In genomic region chr3:31254427-31254826, GRCm38 (mm10) we compare ENCODE assay signal across 11 mouse cellular contexts. TPM values are rescaled to one million over a fixed set of nuclear protein-coding genes. Genes with fewer than 3 reads are reported as not detected.
DNase-seq lines count a peak whose midpoint lies in the region; ATAC-seq and TF ChIP-seq lines count a peak whose summit lies in the region.
"Had no signal": no experiment of that assay in that cellular context is flagged by ENCODE, and none has a peak within 500 bp of the region (broad histone marks: within the 10 kb centered on the region; RNA-seq: fewer than 3 reads in every experiment).

No protein-coding gene starts in this region.

- H3K9ac ChIP-seq in heart, embryonic 12.5 days: no peak overlapping the region

- H3K27ac ChIP-seq in heart, embryonic 12.5 days (ENCODE audit: poor library complexity, severe bottlenecking): no peak overlapping the region
- no peak overlapping the region for H3K27ac ChIP-seq in heart, embryonic 10.5 days
- H3K27ac ChIP-seq in cerebellum, adult 2 months (ENCODE audit: insufficient read depth, low read length): 0 out of 2 replicates have a peak overlapping the region, but pooled peaks have one; percentile 3
- H3K27ac ChIP-seq: hindbrain, embryonic 10.5 days; macrophage had no signal

- DNase-seq in heart, embryonic 10.5 days (ENCODE audit: low spot score): no peak
- peak; percentile 63 to 81 for DNase-seq in cerebellum, adult 2 months
- peak; percentile 36 for DNase-seq in layer of hippocampus, adult 9-10 months (ENCODE audit: low spot score)
- DNase-seq in urinary bladder, postnatal 14 days (ENCODE audit: low spot score): no peak
- no peak for DNase-seq in thymus, postnatal 0 days (ENCODE audit: low spot score)
- DNase-seq in thymus, postnatal 4 days: no peak
- DNase-seq: kidney, postnatal 36 days had no signal

- no peak overlapping the region for H3ac ChIP-seq in myocyte (ENCODE audit: control insufficient read depth, insufficient read length)

- WGBS in heart, embryonic 12.5 days: 60% methylated on average over 7 of the region's 7 CpGs
- 59% methylated on average over 7 of the region's 7 CpGs for WGBS in heart, embryonic 10.5 days
- WGBS in cerebellum, adult 2 months: 25% methylated on average over 7 of the region's 7 CpGs

- no peak overlapping the region for H3K4me3 ChIP-seq in heart, embryonic 12.5 days
- H3K4me3 ChIP-seq in heart, embryonic 10.5 days: no peak overlapping the region
- H3K4me3 ChIP-seq in cerebellum, adult 2 months (replicated peaks; ENCODE audit: insufficient read depth, low read depth, low read length): no peak overlapping the region
- no peak overlapping the region for H3K4me3 ChIP-seq in myocyte
- H3K4me3 ChIP-seq: hindbrain, embryonic 10.5 days had no signal

- H3K27me3 ChIP-seq in heart, embryonic 12.5 days (replicated peaks): no peaks in the 10 kb centered on the region
- H3K27me3 ChIP-seq in heart, embryonic 10.5 days (ENCODE audit: insufficient read depth, poor library complexity, severe bottlenecking): peaks cover 1% of the 10 kb centered on the region; the same call in 1 of the 2 replicates
- H3K27me3 ChIP-seq in cerebellum, adult 2 months (ENCODE audit: control insufficient read depth, insufficient read depth, low read length): no peaks in the 10 kb centered on the region
- H3K27me3 ChIP-seq in myocyte (ENCODE audit: control insufficient read depth, insufficient read depth, insufficient read length): peaks cover 7% of the 10 kb centered on the region

- H3K4me2 ChIP-seq in heart, embryonic 12.5 days: no peak overlapping the region
- H3K4me2 ChIP-seq in myocyte (ENCODE audit: low read depth): peak overlapping the region; percentile 24

- no peaks in the 10 kb centered on the region for H3K4me1 ChIP-seq in heart, embryonic 12.5 days (replicated peaks)
- no peaks in the 10 kb centered on the region for H3K4me1 ChIP-seq in heart, embryonic 10.5 days
- peaks cover 18% of the 10 kb centered on the region for H3K4me1 ChIP-seq in cerebellum, adult 2 months (ENCODE audit: control insufficient read depth, insufficient read depth, low read length)
- H3K4me1 ChIP-seq: hindbrain, embryonic 10.5 days had no signal

- ATAC-seq in heart, embryonic 12.5 days (ENCODE audit: insufficient number of reproducible peaks, low FRiP score): 0 out of 2 replicates have a peak, but pooled peaks have one; percentile 27

- H3K79me2 ChIP-seq in myocyte (ENCODE audit: control insufficient read depth, insufficient read depth): no peaks in the 10 kb centered on the region

- 0 out of 2 replicates have a peak, but pooled peaks cover 2% of the 10 kb centered on the region for H3K9me3 ChIP-seq in heart, embryonic 12.5 days (replicated peaks)
- H3K9me3 ChIP-seq in heart, embryonic 10.5 days: no peaks in the 10 kb centered on the region
- H3K9me3 ChIP-seq: hindbrain, embryonic 10.5 days had no signal

- TF ChIP-seq POLR2A in cerebellum, adult 2 months (IDR thresholded peaks at IDR 0.05; ENCODE audit: borderline replicate concordance, insufficient read depth, low read length): no peak
- no peak for TF ChIP-seq POLR2A in myocyte (IDR thresholded peaks at IDR 0.05; ENCODE audit: insufficient read length, low read depth)

- H3K36me3 ChIP-seq in heart, embryonic 12.5 days: no peaks in the 10 kb centered on the region
- no peaks in the 10 kb centered on the region for H3K36me3 ChIP-seq in heart, embryonic 10.5 days
- no peaks in the 10 kb centered on the region for H3K36me3 ChIP-seq in myocyte (ENCODE audit: control insufficient read depth, insufficient read depth)
- H3K36me3 ChIP-seq: hindbrain, embryonic 10.5 days had no signal

- TF ChIP-seq CTCF in cerebellum, adult 2 months (IDR thresholded peaks at IDR 0.05; ENCODE audit: borderline replicate concordance, insufficient read depth, low read depth, low read length): no peak

TF ChIP-seq in myocyte, 11 proteins besides CTCF, POLR2A, EP300 and RAD21:
- TF ChIP-seq MYOD1 (IDR thresholded peaks at IDR 0.05; ENCODE audit: control insufficient read depth in 1 of 3, insufficient read length in 2 of 3, low read depth in 2 of 3) (no peak), USF1 (IDR thresholded peaks at IDR 0.05; ENCODE audit: low read depth) (no peak), MAX (IDR thresholded peaks at IDR 0.05; ENCODE audit: low read depth) (no peak), CEBPB (IDR thresholded peaks at IDR 0.05; ENCODE audit: insufficient read depth, poor library complexity, severe bottlenecking) (no peak), POLR2AphosphoS2 (IDR thresholded peaks at IDR 0.05; ENCODE audit: insufficient read length, low read depth) (no peak), E2F4 (IDR thresholded peaks at IDR 0.05; ENCODE audit: insufficient read depth) (no peak), TCF12 (IDR thresholded peaks at IDR 0.05; ENCODE audit: insufficient read depth, poor library complexity, severe bottlenecking) (no peak), MYOG (IDR thresholded peaks at IDR 0.05; ENCODE audit: control insufficient read depth in 1 of 3, insufficient read depth in 1 of 3, insufficient read length in 2 of 3, low read depth in 2 of 3) (no peak), TCF3 (IDR thresholded peaks at IDR 0.05; ENCODE audit: insufficient read length, low read depth) (no peak), SRF (IDR thresholded peaks at IDR 0.05; ENCODE audit: control insufficient read depth, insufficient read length, low read depth) (no peak), REST (IDR thresholded peaks at IDR 0.05; ENCODE audit: insufficient read depth, insufficient read length) (no peak)
TF ChIP-seq in myocyte: peak in this region for 0.

RNA-seq across cellular contexts. Expression of gene Slc7a14, which starts 55.8 kb away (rescaled TPM):
- polyA plus RNA-seq in heart, embryonic 12.5 days (2016; fragmentation: Nextera tagmentation; extraction: Ambion mirVana): 0.54 and 0.64 TPM in 2 replicates
- polyA plus RNA-seq in heart, embryonic 10.5 days (2016; fragmentation: Nextera tagmentation; extraction: Ambion mirVana): 0.43 and 0.46 TPM in 2 replicates
- 29.4 and 30.0 TPM in 2 replicates for polyA plus RNA-seq in cerebellum, adult 2 months (2012; rRNA removed)
- not detected for polyA plus RNA-seq in myocyte (2012; fragmentation: generic; extraction: Trizol)
- 0.01 and 0.04 TPM in 2 replicates for polyA plus RNA-seq in thymus, postnatal 0 days (2015; fragmentation: Nextera tagmentation; extraction: Ambion mirVana)
- polyA plus RNA-seq: macrophage had no signal

Comparison
In these comparisons a context has a peak if more than half of its experiments do, and no peak if none do; other contexts are left out.
1. DNase-seq: peak in cerebellum, adult 2 months (2 of 2) and layer of hippocampus, adult 9-10 months (single experiment); none in heart, embryonic 10.5 days (single experiment), urinary bladder, postnatal 14 days (single experiment), thymus, postnatal 0 days (single experiment) and thymus, postnatal 4 days (single experiment).
2. RNA of gene Slc7a14, which starts 55.8 kb away (polyA plus RNA-seq): 29.4 to 30.0 TPM in cerebellum, adult 2 months; 0.54 to 0.64 TPM in heart, embryonic 12.5 days, 0.43 to 0.46 TPM in heart, embryonic 10.5 days, 0.01 to 0.04 TPM in thymus, postnatal 0 days and not detected in myocyte (single experiment); every median in the first group is over 10 times any median in the second.